In genomic region chrX:134307534-134308274, GRCm38 (mm10) we compare ENCODE assay signal across 8 mouse cellular contexts. TPM values are rescaled to one million over a fixed set of nuclear protein-coding genes. Genes with fewer than 3 reads are reported as not detected.
DNase-seq lines count a peak whose midpoint lies in the region; ATAC-seq and TF ChIP-seq lines count a peak whose summit lies in the region.

Gene Cenpi (plus strand): TSS chrX:134308084.

- peak; percentile 97 for ATAC-seq in forebrain, embryonic 12.5 days (ENCODE audit: low FRiP score)
- ATAC-seq in liver, postnatal 0 days = peak; percentile 99
- peak; percentile 98 for ATAC-seq in neural tube, embryonic 14.5 days (ENCODE audit: low read depth)

- TF ChIP-seq CTCF in E14TG2a.4 (conservative IDR thresholded peaks at IDR 0.05; ENCODE audit: low read length) = no peak
- TF ChIP-seq CTCF in liver, postnatal 0 days (IDR thresholded peaks at IDR 0.05; ENCODE audit: low read depth) = peak; percentile 55

- H3K27me3 ChIP-seq in E14TG2a.4 (ENCODE audit: insufficient read depth, low read length) = no peaks in the 10 kb centered on the region
- no peaks in the 10 kb centered on the region for H3K27me3 ChIP-seq in forebrain, embryonic 12.5 days
- H3K27me3 ChIP-seq in liver, postnatal 0 days (ENCODE audit: insufficient read depth, low read length) = no peaks in the 10 kb centered on the region
- H3K27me3 ChIP-seq in neural tube, embryonic 14.5 days (ENCODE audit: control insufficient read depth, insufficient read depth, low read length) = no peaks in the 10 kb centered on the region

- intact Hi-C loops in heart, postnatal 10 days (cut with DNase I) = no loop called here

- peak; percentile 82 for DNase-seq in c-Kit-positive CD71-positive TER-119-positive erythroid progenitor cells, embryonic 14.5 days (ENCODE audit: low spot score)
- peak; percentile 87 to 91 for DNase-seq in heart, postnatal 10 days
- peak; percentile 42 for DNase-seq in large intestine, adult 2 months (ENCODE audit: low read depth, low spot score)
- DNase-seq in liver, postnatal 0 days = peak; percentile 90
- peak; percentile 89 for DNase-seq in testis, postnatal 10 days (ENCODE audit: low spot score)

- H3K36me3 ChIP-seq in E14TG2a.4 (ENCODE audit: insufficient read depth, low read length) = peaks cover 32% of the 10 kb centered on the region
- H3K36me3 ChIP-seq in forebrain, embryonic 12.5 days (replicated peaks) = peaks cover 9% of the 10 kb centered on the region; the same call in 1 of the 2 replicates
- peaks cover 2% of the 10 kb centered on the region; the same call in 1 of the 2 replicates for H3K36me3 ChIP-seq in liver, postnatal 0 days (replicated peaks; ENCODE audit: insufficient read depth, low read length)
- no peaks in the 10 kb centered on the region for H3K36me3 ChIP-seq in neural tube, embryonic 14.5 days (ENCODE audit: control insufficient read depth, insufficient read depth, low read length)

- no peak within 1 kb of the TSS for H3K27ac ChIP-seq in forebrain, embryonic 12.5 days
- peak within 1 kb of the TSS; percentile 73 for H3K27ac ChIP-seq in liver, postnatal 0 days (ENCODE audit: low read depth)
- H3K27ac ChIP-seq in neural tube, embryonic 14.5 days (ENCODE audit: low read depth, low read length) = no peak within 1 kb of the TSS

- TF ChIP-seq EP300 in liver, postnatal 0 days (IDR thresholded peaks at IDR 0.05; ENCODE audit: low read depth) = no peak

- no peaks in the 10 kb centered on the region for H3K9me3 ChIP-seq in E14TG2a.4 (ENCODE audit: low read length)
- no peaks in the 10 kb centered on the region for H3K9me3 ChIP-seq in forebrain, embryonic 12.5 days
- no peaks in the 10 kb centered on the region for H3K9me3 ChIP-seq in liver, postnatal 0 days (ENCODE audit: low read length)
- H3K9me3 ChIP-seq in neural tube, embryonic 14.5 days (ENCODE audit: control insufficient read depth, low read length) = no peaks in the 10 kb centered on the region

- peak within 1 kb of the TSS; percentile 42; the same call in 1 of the 2 replicates for H3K9ac ChIP-seq in forebrain, embryonic 12.5 days
- peak within 1 kb of the TSS; percentile 67 for H3K9ac ChIP-seq in liver, postnatal 0 days (replicated peaks)
- H3K9ac ChIP-seq in neural tube, embryonic 14.5 days (replicated peaks; ENCODE audit: low read depth, low read length) = peak within 1 kb of the TSS; percentile 28; the same call in 1 of the 2 replicates

- H3K4me2 ChIP-seq in forebrain, embryonic 12.5 days = peak within 1 kb of the TSS; percentile 46
- peak within 1 kb of the TSS; percentile 71 for H3K4me2 ChIP-seq in liver, postnatal 0 days (ENCODE audit: low read depth, low read length)
- H3K4me2 ChIP-seq in neural tube, embryonic 14.5 days (ENCODE audit: low read depth, low read length) = peak within 1 kb of the TSS; percentile 44

- WGBS in forebrain, embryonic 12.5 days = 25% methylated on average over 36 of the region's 36 CpGs
- 24% methylated on average over 36 of the region's 36 CpGs for WGBS in large intestine, adult 2 months
- WGBS in liver, postnatal 0 days (ENCODE audit: insufficient replicate concordance) = 18% methylated on average over 36 of the region's 36 CpGs
- WGBS in neural tube, embryonic 14.5 days = 21% methylated on average over 36 of the region's 36 CpGs

- peaks cover 29% of the 10 kb centered on the region for H3K4me1 ChIP-seq in E14TG2a.4 (replicated peaks; ENCODE audit: low read depth, low read length)
- H3K4me1 ChIP-seq in forebrain, embryonic 12.5 days = peaks cover 4% of the 10 kb centered on the region; the same call in 1 of the 2 replicates
- no peaks in the 10 kb centered on the region for H3K4me1 ChIP-seq in liver, postnatal 0 days (ENCODE audit: insufficient read depth)
- no peaks in the 10 kb centered on the region for H3K4me1 ChIP-seq in neural tube, embryonic 14.5 days (ENCODE audit: control insufficient read depth, insufficient read depth, low read length)

- peak within 1 kb of the TSS; percentile 78 for H3K4me3 ChIP-seq in E14TG2a.4 (replicated peaks; ENCODE audit: low read length)
- H3K4me3 ChIP-seq in forebrain, embryonic 12.5 days (replicated peaks) = peak within 1 kb of the TSS; percentile 43
- peak within 1 kb of the TSS; percentile 58 for H3K4me3 ChIP-seq in liver, postnatal 0 days (ENCODE audit: low read depth, low read length)
- peak within 1 kb of the TSS; percentile 32 for H3K4me3 ChIP-seq in neural tube, embryonic 14.5 days (ENCODE audit: low read depth, low read length)

RNA-seq across cellular contexts. Expression of gene Cenpi, which starts in this region (rescaled TPM):
- 26.2 and 28.8 TPM in 2 replicates for polyA plus RNA-seq in forebrain, embryonic 12.5 days (2016; fragmentation: Nextera tagmentation; extraction: Ambion mirVana)
- 1 to 10 TPM; 4.5 to 6.3 TPM for total RNA-seq in heart, postnatal 10 days (2021)
- 1.7 and 2.0 TPM in 2 replicates for polyA plus RNA-seq in large intestine, adult 2 months (2012; rRNA removed)
- polyA plus RNA-seq in liver, postnatal 0 days (2015; fragmentation: Nextera tagmentation; extraction: Ambion mirVana) = 8.6 and 10.7 TPM in 2 replicates
- polyA plus RNA-seq in neural tube, embryonic 14.5 days (2014; fragmentation: Nextera tagmentation; extraction: Ambion mirVana) = 5.3 and 6.1 TPM in 2 replicates
